Mouse (Mus musculus) yolk sac, embryonic 10.5 days (tissue): Measurements from ENCODE around the gene Tmem132a.
A peak's percentile ranks its signal among the peaks of the same experiment; 100 is the strongest.

Source experiments
- DNase-seq: peaks from one replicate; pipeline ENCODE4 v3.0.0-alpha.2; 2017; ENCODE audit warnings: low spot score

Gene Tmem132a

DNA sequence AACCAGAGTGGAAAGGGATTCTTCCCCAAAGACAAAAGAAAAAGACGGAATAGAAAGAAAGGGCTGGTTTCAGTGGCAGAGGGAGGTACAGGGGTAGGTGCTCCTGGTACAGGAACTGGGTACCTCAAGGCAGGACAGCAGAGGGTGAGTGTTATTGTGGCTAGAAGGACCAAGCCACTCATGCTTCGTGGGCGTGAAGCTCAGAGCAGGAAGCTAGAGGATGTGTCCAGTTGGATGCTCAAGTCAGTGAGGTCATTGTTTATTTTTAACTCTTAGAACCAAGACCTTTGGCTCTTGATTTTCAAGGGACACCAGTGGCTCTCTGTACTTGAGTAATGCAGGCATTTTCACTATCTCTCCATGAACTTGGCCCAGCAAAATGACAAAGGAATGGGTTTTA, 37.7 kb downstream of the Tmem132a start:
- DNase-seq: no peak

DNA sequence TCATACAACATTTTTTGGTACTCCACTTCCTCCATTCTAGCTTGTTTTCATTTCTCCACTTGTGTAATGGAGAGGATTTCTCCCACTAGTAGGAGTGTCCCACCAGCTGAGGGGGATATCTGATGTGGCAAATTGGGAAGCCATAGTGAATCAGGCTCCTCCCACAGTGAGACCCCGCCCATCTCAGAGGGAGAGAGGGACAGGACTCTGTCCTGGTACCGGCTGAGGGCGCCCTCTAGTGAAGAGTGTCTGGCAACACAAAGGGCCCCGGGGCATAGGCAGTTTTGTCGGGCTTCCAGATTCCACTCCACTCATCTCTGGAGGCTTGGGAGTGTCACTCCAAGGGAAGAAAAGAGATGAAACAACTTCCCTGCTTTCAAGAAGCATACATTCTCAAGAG, 38.3 kb downstream of the Tmem132a start:
- peak; percentile 36 for DNase-seq

DNA sequence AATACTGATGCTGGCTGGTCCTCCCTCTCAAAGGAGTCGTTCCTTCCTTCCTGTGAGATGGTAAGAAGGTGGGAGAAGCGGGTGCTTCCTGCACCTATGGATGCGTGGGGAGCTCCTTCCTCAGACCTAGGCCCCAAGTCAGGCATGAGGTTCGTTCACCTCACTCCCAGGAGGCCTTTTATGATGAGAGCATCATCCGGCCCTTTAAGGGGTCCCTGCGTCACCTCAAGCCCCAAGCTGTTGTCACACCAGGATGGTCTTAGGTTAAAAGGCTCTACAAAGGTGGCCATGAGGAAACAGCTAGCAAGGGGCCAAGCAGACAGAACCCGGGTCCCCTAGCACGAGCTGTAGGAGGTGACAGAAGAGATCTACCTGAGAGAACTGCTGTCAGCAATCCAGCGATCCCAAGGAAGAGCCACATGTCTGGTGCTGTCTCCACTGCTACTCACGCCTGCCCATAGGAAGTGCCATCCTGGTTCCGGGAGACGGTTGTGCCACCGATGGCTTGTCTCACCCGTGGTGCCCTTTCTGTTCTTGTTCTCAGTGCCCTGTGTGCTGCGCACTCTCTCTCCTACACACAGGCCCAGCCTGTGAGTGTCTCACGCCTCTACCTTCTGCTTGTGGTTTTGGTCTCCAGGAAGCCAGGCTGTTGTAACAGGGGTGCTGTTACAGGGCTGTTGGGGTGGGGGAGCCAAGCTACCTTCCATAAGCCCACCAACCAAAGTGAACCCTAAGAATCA, 40.1 kb downstream of the Tmem132a start, which contains the start of gene Cd6:
Gene Cd6 (minus strand): TSS at position 623 of the 740 bp plus-strand sequence.
- no peak for DNase-seq

DNA sequence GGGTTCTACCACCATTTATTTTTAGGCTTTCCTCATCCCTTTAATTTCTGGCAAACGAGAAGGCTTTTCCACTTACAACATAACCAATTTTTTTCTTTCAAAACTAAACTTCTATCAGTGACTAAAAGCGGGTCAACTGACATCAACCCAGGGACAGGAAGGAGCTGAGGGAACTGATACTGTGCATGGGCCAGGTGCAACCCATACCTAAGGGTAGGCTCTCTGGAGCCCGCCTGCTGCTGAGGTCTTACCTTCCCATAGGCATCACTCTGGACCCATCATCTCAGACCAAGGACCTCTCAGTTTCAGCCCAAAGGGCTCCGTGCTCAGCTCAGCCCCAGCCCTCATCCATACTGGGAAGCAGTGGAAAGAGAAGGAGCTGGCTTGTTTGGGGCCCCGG, 41.4 kb downstream of the Tmem132a start:
- DNase-seq: no peak

DNA sequence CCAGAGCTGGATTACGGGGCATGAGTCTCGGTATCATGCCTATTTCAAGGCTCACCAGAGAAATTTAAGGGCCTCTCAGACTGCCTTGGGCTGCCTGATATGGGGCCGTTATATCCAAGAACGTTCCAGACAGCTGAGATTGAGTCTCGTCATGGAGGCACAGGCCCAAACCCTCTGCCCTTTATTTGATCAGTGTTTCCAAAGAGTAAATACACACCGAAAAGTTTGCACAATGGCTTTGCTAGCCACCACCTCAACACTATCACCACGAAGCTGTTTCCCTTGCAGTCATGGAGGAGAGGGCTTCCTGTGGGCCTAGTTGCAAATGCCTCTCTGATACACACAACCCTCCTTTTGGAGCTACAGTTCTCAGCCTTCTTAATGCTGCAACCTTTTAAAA, 45.7 kb downstream of the Tmem132a start:
- DNase-seq: no peak

DNA sequence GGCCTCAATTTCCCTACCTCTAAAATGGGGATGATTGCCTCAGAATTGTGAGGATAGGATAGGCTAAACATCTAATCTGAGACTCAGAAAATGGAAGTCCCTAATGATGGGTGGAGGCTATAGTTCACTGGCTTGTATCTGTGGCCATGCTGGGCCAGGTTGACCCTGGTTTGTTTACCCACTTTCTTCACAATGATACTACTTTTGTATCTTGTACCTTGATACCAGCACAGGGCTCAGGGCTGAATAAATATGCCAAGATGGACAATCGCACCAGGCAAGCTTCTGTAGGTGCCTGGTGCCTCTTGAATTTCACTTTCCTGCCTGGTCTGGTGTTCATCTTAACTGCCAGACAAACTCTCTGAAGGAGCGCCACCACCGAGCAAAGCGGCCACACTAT, 47.2 kb downstream of the Tmem132a start:
- DNase-seq: no peak

DNA sequence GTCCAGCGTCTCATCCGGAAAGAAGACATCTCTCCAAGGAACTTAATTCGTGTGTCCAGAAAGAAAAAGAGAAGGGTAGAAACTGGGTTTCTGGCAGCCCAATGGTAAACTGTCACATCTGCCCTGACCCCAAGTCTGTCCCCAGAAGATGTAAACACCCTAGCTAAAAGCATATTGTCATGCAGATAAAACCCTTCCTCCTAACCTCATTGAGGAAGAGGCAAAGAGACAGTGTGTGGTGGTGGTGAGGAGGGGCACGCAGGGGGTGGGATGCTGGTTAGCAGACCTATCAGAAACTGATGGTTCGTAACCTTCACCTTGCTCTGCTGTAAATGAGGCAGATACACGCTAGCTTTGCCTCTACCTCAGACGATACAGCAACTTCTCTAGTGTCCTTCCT, 48.4 kb downstream of the Tmem132a start:
- DNase-seq: no peak

DNA sequence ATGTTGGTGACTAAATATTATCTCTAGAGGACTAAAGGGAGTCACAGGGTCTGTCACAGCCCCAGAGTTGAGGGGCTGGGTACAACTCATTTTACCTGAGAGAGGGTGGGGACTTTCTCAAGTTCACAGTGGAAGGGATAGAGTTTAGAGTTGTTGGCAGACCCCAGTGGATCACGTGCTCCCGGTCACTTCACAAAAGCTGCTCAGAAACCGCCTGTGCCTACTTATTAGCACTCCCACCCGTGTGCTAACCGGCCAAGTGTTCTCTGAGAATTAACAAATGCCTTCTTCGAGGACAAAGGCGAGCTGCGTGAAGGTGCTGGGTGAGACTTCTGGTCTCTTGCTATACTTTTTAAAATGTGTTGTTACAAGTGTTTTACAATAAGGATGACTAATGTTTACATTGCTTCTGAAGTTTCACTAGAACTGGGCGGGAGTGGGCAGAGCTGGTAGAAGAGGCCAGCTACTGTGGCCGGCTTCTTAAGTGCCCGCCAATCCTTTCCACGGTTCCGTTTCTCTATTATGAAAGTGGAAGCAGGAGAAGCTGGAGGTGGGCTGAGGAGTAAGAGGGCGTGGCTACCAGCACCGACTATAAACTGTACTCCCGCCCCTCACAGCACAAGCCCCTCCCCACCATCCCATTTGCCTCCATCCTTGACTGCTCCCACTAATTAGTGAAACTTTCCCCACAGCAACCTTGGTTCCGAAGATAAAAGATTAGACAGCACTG, 51.4 kb downstream of the Tmem132a start:
- peak; percentile 8 for DNase-seq

DNA sequence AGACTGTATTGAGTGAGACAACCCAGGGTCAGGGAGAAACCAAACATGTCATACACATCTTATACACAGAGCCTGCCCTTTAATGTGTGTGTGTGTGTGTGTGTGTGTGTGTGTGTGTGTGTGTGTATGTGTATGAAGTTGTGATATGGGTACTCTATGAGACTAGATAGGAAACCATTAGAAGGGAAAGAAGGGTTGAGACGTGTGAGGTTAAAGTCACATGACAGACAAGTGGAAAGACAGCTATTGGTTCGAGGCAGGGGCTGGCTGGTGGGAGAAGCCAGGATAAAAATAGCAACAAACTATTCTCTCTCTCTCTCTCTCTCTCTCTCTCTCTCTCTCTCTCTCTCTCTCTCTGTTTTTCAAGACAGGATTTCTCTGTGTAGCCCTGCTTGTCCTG, 53.3 kb downstream of the Tmem132a start:
- DNase-seq: no peak

DNA sequence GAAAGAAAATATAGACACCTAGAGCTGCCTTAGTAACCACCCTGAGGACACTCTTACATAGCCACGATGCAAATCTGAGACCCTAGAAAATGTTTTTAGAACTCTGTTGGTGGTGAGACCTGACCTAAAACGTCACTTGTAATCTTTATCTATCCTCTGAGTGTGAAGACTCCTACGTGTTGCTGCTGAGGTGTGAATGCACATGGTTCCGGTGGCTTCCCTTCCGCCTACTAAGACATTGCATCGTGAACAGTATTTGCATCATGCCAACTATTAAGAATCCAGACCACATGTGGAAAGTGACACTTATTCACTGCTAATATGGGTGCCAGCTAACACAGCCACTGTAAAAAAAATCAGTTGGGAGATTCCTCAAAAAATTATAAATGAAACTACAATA, 53.9 kb downstream of the Tmem132a start:
- DNase-seq: no peak

DNA sequence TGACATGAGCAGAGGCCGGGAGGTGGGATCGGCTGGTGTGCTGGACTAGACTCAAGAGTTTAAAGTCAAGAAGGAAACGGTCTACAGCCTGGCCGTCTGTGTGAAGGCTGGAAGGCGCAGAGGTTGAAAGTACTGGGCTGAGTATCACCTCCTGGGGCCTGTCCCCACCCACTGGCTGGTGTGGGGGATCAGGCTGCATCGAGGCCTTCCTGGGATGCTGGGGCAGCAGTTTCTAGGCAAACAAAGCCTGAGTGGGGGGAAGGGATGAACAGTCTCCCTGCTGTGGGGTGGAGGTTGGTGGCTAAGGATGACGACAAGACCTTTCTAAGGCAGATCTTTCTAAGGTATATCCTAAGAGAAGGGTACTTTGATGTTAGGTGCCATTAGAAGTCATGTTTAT, 55.8 kb downstream of the Tmem132a start:
- no peak for DNase-seq

DNA sequence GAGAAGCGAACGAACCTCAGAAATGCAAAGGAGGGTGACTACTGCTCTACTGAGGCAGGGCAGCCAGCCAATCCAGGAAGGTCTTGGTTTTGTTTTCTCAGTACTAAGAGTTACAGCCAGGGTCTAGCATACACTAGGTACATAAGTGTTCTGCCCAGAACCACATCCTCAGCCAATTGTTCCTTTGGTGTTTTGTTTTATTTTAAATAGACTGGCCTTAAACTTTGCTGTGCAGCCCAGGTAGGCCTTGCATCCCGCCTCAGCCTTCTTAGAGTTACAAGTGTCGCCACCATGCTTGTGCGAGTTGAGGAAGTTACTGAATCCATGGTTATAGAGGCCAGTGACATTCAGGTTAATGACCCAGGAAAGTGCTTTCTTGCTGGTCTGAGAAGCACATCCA, 56.7 kb downstream of the Tmem132a start:
- no peak for DNase-seq

DNA sequence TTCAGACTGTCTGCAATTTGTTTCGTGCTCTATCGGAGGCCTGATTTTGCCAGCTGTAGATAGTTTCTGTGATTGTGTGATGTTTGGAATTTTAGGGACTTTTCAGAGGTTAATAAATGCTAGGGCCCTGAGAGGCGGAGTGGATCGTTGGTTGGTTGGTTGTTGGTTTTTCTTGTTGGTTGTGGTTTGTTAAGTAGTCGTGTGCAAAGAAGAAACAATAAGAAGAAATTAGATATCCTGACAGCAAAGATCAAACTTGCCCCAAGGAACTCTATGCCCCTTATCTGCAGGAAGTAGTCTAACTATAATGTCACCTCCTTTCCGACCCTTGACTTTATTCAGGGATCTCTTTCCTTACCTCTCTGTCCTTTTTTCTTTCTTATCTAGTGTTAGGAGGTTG, 58.3 kb downstream of the Tmem132a start:
- DNase-seq: no peak

DNA sequence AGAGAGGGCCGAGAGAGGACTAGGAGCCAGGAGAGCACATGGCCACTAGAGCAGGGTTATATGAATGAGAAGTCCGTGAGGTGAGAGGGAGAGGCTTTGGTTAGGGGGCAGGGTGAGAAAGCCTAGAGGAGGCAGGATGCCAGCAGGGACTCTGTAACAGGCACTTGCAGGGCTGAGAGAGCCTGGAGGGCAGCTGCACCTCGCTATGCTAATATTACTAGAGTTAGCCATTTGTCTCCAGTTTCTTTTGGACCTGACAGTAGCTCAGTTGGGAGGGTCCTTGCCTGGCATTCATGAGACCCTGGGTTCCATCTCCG, 59.6 kb downstream of the Tmem132a start:
- no peak for DNase-seq

DNA sequence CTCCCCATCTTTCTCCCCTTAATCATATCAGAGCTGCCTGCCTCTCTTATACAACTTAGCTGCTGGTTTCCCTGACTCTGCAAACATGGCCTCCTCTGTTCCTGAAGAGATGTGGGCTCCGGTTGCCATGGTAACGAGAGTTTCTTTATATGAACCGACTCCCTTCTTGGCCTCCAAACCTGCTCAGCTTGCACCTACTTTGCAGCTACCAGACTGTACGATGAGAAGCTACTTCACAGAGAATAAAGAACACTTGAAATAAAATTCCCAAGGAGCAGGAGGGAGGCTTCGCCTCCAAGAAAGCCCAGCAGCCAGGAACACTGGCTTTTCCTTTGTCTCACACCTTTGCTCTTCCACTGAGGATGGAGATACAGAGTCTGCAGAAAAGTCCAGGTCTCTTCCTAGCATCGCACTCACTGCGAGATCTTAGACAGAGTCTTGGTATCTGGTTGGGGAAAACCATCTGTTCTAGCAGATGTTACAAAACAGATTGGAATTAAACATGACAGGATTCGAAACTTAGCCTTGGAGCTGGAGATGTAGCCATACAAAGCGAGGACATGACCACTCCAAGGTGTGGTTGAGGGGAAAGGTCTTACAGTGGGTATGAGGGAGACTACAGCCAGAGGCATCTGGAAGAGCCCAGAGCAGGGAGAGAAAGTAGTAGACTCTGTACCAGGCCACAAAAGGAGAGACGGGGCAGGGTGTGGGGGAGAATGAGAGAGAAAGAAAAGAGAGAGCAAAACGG, 60.1 kb downstream of the Tmem132a start:
- DNase-seq: no peak

DNA sequence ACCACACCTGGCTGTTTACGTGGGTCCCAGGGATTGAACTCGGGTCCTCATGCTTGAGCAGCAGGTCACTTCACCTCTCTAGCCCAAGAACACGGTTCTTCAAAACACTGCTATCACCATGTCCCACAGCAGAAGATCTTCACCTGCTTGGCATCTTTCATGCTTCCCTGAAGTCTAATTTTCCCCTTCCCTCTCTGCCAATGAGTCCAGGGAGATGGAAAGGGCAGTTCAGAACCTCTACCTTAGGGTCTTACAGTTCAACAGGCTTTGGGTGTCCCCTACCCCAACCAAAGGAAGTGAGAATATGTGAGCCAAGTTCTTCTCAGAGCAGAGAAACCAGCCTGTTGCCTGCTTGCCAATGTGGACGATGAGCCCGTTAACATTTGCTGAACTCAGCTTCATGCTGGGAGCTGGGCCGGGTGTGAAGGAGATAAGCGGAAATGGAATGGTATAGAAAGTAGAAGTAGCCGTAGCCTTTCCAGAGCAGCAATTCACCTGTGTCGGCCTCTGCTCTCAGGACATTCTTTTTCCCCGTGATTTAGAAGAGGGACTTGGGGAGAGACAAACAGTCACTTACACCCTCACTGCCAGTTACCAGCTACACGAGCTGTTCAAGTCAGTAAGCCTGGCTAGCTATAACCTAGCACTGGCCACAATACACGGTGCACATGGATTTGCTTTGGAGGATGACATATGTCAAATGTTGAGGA, 61.1 kb downstream of the Tmem132a start:
- DNase-seq: no peak
